Mouse (Mus musculus) bone marrow macrophage, adult 2 months (primary cell): Measurements from ENCODE around the gene Smad6.

ENCODE experiments used
- CTCF ChIP-seq: IDR thresholded peaks from 2 replicates; pipeline ENCODE4 v1.5.1; 2012; ENCODE audit warnings: low read depth, mild to moderate bottlenecking, low read length, moderate library complexity
- POLR2A ChIP-seq: IDR thresholded peaks from 2 replicates; pipeline ENCODE4 v1.6.1; 2012; ENCODE audit warnings: mild to moderate bottlenecking, low read depth, low read length, borderline replicate concordance

DNA sequence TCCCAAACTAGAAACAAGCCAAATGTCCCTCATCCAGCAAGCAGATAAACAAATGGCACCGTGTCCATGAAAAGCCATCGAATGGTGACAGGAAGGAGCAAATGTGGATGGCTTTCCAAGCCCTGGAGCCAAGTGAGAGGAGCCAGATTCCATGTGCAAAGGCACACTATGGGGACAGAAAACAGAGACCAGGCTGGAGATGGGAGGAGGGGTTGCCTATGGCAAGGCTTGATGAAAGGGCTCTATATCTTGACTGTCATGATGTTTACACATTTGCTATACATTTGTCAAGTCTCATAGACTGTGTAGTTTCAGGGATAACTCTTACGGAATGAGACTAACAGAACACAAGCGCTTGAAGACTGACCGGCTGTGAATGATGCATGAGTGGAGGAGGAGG, 106.9 kb downstream of the Smad6 start:
- TF ChIP-seq POLR2A (no peak), CTCF (no peak)
